Mouse (Mus musculus): ENCODE data around the gene Klrb1b. TPM values are rescaled to one million over a fixed set of nuclear protein-coding genes. Genes with fewer than 3 reads are reported as not detected.

Klrb1b gene
- total and polyA plus RNA-seq, 2 experiments from 2014 or later, result not detected

GRCm38 (mm10) chr6:128837454-128838341 lies 11.6 kb upstream of the Klrb1b start:
- DNase-seq (ENCODE audit: low spot score) (peak; percentile 30), ATAC-seq (ENCODE audit: insufficient read depth, low read depth) (0 out of 2 replicates have a peak, but pooled peaks have one; percentile 0)
- TF ChIP-seq CTCF (IDR thresholded peaks at IDR 0.05; ENCODE audit: low read depth) (no peak), EP300 (IDR thresholded peaks at IDR 0.05; ENCODE audit: low read depth) (no peak)
- Histone ChIP-seq H3K9ac (replicated peaks; ENCODE audit: low read depth, low read length) (peak overlapping the region; percentile 70), H3K27me3 (ENCODE audit: control insufficient read depth, insufficient read depth, low read length) (no peaks in the 10 kb centered on the region), H3K9me3 (replicated peaks; ENCODE audit: control insufficient read depth, low read length) (no peaks in the 10 kb centered on the region), H3K4me1 (ENCODE audit: control insufficient read depth, insufficient read depth) (0 out of 2 replicates have a peak, but pooled peaks cover 6% of the 10 kb centered on the region), H3K4me3 (ENCODE audit: low read depth, low read length) (peak overlapping the region; percentile 76), H3K36me3 (replicated peaks; ENCODE audit: control insufficient read depth, insufficient read depth, low read length) (no peaks in the 10 kb centered on the region), H3K27ac (ENCODE audit: low read depth) (peak overlapping the region; percentile 94), H3K4me2 (ENCODE audit: low read depth, low read length) (peak overlapping the region; percentile 61)
- 4% methylated on average over 14 of the region's 14 CpGs for WGBS

- Histone ChIP-seq H3K36me3 (replicated peaks; ENCODE audit: control insufficient read depth, insufficient read depth, low read length) (no peaks in the 10 kb centered on the region), H3K27ac (ENCODE audit: low read depth) (no peak overlapping the region), H3K9ac (replicated peaks; ENCODE audit: low read depth, low read length) (no peak overlapping the region), H3K4me2 (ENCODE audit: low read depth, low read length) (peak overlapping the region; percentile 61; the same call in 1 of the 2 replicates), H3K27me3 (ENCODE audit: control insufficient read depth, insufficient read depth, low read length) (no peaks in the 10 kb centered on the region), H3K9me3 (replicated peaks; ENCODE audit: control insufficient read depth, low read length) (no peaks in the 10 kb centered on the region), H3K4me1 (ENCODE audit: control insufficient read depth, insufficient read depth) (0 out of 2 replicates have a peak, but pooled peaks cover 1% of the 10 kb centered on the region), H3K4me3 (ENCODE audit: low read depth, low read length) (peak overlapping the region; percentile 76; the same call in 1 of the 2 replicates)
- ATAC-seq (ENCODE audit: insufficient read depth, low read depth) (no peak), DNase-seq (ENCODE audit: low spot score) (no peak)
- TF ChIP-seq EP300 (IDR thresholded peaks at IDR 0.05; ENCODE audit: low read depth) (no peak), CTCF (IDR thresholded peaks at IDR 0.05; ENCODE audit: low read depth) (no peak)
- 80% methylated on average over 6 of the region's 6 CpGs for WGBS
These were observed 10.8 kb upstream of the Klrb1b start for GRCm38 (mm10) chr6:128836955-128837334.

- no peak for DNase-seq (ENCODE audit: low spot score)
- 77% methylated on average over 8 of the region's 8 CpGs for WGBS
- H3K9me3 ChIP-seq (replicated peaks; ENCODE audit: control insufficient read depth, low read length), result no peaks in the 10 kb centered on the region
- H3K4me2 ChIP-seq (ENCODE audit: low read depth, low read length), result no peak overlapping the region
- H3K36me3 ChIP-seq (replicated peaks; ENCODE audit: control insufficient read depth, insufficient read depth, low read length), result no peaks in the 10 kb centered on the region
- no peak overlapping the region for H3K27ac ChIP-seq (ENCODE audit: low read depth)
- H3K4me3 ChIP-seq (ENCODE audit: low read depth, low read length), result no peak overlapping the region
- H3K4me1 ChIP-seq (ENCODE audit: control insufficient read depth, insufficient read depth), result no peaks in the 10 kb centered on the region
- no peaks in the 10 kb centered on the region for H3K27me3 ChIP-seq (ENCODE audit: control insufficient read depth, insufficient read depth, low read length)
- ATAC-seq (ENCODE audit: insufficient read depth, low read depth), result no peak
- TF ChIP-seq CTCF (IDR thresholded peaks at IDR 0.05; ENCODE audit: low read depth), result no peak
- TF ChIP-seq EP300 (IDR thresholded peaks at IDR 0.05; ENCODE audit: low read depth), result no peak
- no peak overlapping the region for H3K9ac ChIP-seq (replicated peaks; ENCODE audit: low read depth, low read length)
These were observed 10.2 kb upstream of the Klrb1b start for GRCm38 (mm10) chr6:128836191-128836954.

GRCm38 (mm10) chr6:128835571-128835970 lies 9.4 kb upstream of the Klrb1b start:
- Histone ChIP-seq H3K9me3 (replicated peaks; ENCODE audit: control insufficient read depth, low read length) (no peaks in the 10 kb centered on the region), H3K36me3 (replicated peaks; ENCODE audit: control insufficient read depth, insufficient read depth, low read length) (no peaks in the 10 kb centered on the region), H3K27me3 (ENCODE audit: control insufficient read depth, insufficient read depth, low read length) (no peaks in the 10 kb centered on the region), H3K4me2 (ENCODE audit: low read depth, low read length) (no peak overlapping the region), H3K9ac (replicated peaks; ENCODE audit: low read depth, low read length) (no peak overlapping the region), H3K27ac (ENCODE audit: low read depth) (no peak overlapping the region), H3K4me3 (ENCODE audit: low read depth, low read length) (no peak overlapping the region), H3K4me1 (ENCODE audit: control insufficient read depth, insufficient read depth) (no peaks in the 10 kb centered on the region)
- DNase-seq (ENCODE audit: low spot score) (no peak), ATAC-seq (ENCODE audit: insufficient read depth, low read depth) (no peak)
- 64% methylated on average over 4 of the region's 4 CpGs for WGBS
- TF ChIP-seq EP300 (IDR thresholded peaks at IDR 0.05; ENCODE audit: low read depth) (no peak), CTCF (IDR thresholded peaks at IDR 0.05; ENCODE audit: low read depth) (no peak)

GRCm38 (mm10) chr6:128833046-128833445 lies 6.9 kb upstream of the Klrb1b start:
- no peak overlapping the region for H3K4me2 ChIP-seq (ENCODE audit: low read depth, low read length)
- no peaks in the 10 kb centered on the region for H3K27me3 ChIP-seq (ENCODE audit: control insufficient read depth, insufficient read depth, low read length)
- no peak overlapping the region for H3K4me3 ChIP-seq (ENCODE audit: low read depth, low read length)
- ATAC-seq (ENCODE audit: insufficient read depth, low read depth) (no peak), DNase-seq (ENCODE audit: low spot score) (no peak)
- no peaks in the 10 kb centered on the region for H3K9me3 ChIP-seq (replicated peaks; ENCODE audit: control insufficient read depth, low read length)
- no peak for TF ChIP-seq EP300 (IDR thresholded peaks at IDR 0.05; ENCODE audit: low read depth)
- no peak for TF ChIP-seq CTCF (IDR thresholded peaks at IDR 0.05; ENCODE audit: low read depth)
- no peak overlapping the region for H3K27ac ChIP-seq (ENCODE audit: low read depth)
- no peak overlapping the region for H3K9ac ChIP-seq (replicated peaks; ENCODE audit: low read depth, low read length)
- H3K4me1 ChIP-seq (ENCODE audit: control insufficient read depth, insufficient read depth), result no peaks in the 10 kb centered on the region
- H3K36me3 ChIP-seq (replicated peaks; ENCODE audit: control insufficient read depth, insufficient read depth, low read length), result no peaks in the 10 kb centered on the region
- 68% methylated on average over 10 of the region's 10 CpGs for WGBS
